Mouse (Mus musculus): ENCODE data around the gene Dennd1a. TPM values are rescaled to one million over a fixed set of nuclear protein-coding genes. Genes with fewer than 3 reads are reported as not detected.
A peak's percentile ranks its signal among the peaks of the same experiment; 100 is the strongest.

Gene Dennd1a
- total RNA-seq, 2 experiments from 2014 or later, result 71.8 to 85.8 TPM

DNA sequence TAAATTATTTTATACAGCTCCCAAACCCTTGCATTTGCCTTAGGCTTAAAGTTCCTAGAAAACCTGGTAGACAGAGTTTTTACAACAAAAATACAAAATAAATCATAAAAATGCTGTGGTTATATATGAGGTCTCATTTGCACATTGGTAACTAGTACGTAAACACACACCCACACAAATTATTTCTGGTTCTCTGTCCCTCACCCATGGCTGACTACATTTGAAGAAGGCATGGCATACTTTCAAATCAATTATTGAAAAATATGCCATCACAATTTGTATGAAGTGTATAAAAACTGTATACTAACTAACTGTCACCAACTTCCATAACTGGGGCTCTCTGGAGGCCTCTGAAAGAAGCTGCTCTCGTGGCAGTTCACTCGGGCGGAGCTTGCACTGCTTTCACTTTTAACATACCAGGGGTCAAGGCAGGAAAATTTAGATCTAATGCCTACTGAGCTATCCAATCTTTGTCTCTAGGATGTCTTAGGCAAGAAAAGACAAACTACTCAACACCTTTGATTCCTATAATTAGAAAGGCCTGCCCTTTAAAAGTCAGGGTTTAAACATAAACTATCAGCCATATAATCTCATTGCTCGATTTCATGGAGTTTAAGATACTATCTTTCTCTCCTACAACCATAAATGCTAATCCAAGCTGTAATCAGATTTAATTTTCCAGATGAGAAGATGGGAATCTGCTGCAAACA lies 122.7 kb downstream of the Dennd1a start:
- no peak for DNase-seq

DNA sequence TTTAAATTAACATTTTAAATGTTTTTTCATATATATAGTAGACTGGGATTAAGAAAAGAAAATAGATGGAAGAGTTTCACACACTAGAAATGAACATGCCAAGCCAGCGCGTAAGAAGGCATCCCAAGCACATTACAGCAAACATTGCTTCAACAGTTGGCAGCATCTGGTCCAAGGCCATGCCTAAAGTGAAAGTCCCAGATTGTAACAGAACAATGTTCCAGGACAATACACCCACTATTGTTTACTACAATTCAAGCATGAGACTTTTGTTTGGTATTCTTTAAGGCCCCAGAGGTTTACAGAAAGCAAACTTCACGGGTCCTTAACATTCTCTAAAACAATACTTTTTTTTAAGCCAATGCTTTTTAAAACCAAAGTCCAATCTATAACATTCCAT lies 124.7 kb downstream of the Dennd1a start:
- no peak for DNase-seq

DNA sequence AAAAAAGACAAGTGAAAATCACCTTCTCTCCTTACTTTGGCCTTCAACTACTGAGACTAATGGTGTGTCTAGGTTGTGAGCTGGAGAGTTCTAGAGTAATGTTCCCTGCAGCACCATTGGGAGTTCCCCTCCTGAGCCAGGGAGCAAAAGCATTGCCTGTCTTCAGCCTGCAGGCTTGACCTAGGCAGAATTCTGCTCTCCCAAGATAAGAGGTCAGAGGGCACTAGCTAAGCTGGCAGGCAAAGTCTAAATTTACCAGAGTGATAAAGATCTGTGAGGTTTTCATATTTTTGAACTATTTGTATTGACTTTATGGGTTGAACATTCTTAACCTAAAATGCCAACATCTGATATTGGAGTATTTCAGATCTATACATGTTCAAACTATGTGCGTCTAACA lies 125.7 kb downstream of the Dennd1a start:
- no peak for DNase-seq

DNA sequence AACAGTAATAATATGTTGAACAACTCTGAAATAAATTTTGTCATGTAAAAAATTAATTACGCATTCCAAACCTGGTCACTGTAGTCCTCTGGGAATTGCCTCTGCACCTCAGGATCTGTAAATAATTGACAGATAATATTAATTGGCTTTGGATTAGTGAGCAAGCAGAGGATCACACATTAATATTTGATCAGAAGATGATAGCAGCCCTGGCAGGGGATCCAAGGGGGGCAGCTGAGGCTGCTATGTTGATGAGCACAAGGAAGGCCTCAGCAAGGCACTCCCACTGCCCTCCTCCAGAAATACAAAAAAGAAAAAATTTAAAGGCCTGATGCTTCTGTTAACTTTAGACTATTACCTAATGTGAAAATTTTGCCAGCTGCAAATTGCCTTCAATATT lies 127.5 kb downstream of the Dennd1a start:
- DNase-seq, result no peak

DNA sequence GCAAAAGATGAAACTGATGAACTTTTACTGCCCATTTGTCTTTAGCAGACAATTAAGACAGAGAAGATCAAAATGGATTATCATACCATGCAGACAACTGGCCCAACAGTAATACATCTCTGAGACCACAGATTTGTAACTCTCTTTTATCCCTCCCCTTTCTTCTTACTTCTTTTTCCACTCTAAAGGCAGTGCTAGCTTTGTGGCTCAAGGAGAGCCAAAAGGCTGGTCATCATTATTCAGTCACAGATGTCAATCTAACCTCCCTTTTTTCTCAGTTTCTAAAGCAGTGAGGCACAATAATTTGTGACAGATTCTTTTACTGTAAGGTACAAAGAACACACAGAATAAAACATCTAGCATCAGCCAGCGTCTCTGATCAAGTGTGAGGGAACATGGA lies 130.2 kb downstream of the Dennd1a start:
- DNase-seq, result no peak

DNA sequence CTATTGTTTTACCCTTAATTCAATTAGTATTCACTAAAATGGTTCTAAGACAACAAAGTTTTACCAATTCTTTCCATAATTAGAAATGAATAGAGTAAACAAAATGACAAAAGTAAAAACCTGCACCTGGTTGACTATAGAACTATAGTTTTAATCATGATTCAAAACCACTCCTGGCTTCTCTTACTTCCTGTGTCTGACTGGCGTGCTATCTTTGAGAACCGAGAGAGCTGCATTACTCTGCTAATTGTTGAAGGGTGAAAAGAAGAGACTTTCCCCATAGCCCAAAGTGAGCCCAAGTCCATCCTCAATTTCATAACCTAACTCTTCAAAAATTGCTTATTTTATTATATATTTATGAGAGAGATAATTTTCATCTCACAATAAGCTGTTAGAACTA lies 131.2 kb downstream of the Dennd1a start:
- DNase-seq, result no peak

DNA sequence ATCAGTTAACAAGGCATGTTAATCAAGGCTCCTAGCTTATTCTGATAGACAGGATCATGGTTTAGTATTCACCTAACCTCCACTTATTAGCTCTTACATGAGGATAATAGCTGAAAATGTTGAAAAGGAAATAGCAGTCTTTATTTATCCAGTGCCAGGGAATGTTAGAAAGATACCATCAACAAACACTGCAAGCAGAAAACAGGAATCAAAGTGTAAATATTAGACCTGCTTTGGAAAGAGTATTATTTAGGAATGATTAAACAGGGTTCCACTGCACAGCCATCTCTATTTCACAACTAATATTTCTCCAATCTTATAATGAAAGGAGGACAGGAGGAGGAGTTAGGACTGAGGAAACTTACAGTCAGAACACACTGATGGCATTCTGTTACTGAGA lies 142.4 kb downstream of the Dennd1a start:
- DNase-seq, result no peak

DNA sequence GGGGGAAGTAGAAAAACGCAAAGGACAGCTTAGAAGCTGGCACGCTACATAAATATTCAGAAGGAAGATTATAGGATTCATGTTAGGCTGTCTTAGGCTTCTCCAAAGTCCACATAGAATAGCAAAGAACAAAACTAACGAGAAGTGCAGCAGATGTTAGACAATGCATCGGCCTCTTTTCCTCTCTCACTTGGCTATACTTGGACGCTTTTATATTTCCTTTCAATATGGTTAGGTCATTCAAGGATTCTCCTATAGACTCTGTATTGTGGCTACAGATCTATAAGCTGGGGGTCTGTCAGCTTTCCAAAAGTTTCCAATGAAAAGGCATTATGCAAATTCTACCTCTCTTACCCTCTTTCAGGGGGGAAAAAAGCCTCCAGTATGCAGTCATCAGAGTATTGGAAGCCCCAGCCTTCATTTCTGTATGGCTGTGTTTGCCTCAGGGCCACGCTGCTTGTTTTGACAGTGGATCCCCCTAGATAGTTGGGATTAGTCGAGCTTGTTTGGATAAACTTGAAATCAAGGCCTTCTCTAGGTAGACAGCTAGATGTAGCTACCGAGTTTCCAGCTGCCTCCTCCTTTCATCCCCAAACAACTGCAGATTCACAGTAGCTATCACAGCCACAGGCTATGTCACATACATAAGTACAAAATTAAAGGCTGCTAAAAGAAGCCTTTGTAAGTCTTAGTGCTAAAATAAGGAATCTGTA lies 143.0 kb downstream of the Dennd1a start:
- DNase-seq, result no peak

DNA sequence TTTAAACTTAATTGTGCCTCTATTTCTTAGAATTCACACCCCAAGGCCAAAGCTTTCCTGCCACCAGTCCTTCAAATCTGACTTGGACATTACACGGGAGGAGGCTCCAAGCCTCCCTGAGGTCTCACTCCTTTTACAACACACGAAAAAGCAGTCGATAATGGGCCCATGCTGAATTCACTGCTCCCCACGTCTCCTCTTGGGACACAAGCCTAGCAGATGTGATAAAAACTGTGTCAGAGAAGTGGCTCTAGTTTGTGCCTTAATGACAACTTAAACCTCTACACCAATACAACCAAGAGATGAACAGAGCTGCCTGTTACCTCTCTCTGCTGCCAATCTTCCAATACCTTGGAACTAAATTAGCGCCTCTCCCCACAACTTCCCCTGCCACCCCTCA lies 144.3 kb downstream of the Dennd1a start:
- DNase-seq, result no peak

DNA sequence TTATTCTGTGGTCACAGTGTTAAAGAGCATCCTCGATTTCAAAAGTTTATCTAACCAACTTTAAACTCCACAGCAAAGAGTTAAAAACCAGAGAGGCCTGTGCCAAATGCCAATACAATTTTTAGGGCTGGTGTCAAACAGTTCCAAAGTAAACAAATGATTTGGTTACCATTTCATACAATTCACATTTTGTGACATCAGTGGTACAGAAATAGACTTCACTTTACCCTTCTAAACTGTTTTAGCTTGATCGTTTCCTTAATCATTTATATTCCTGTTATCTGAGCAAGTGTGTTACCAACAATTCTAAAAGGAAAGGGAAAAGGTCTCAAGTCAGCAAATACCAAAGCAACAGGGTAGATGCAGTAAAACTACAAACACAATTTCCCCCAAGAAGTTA lies 145.0 kb downstream of the Dennd1a start:
- no peak for DNase-seq

DNA sequence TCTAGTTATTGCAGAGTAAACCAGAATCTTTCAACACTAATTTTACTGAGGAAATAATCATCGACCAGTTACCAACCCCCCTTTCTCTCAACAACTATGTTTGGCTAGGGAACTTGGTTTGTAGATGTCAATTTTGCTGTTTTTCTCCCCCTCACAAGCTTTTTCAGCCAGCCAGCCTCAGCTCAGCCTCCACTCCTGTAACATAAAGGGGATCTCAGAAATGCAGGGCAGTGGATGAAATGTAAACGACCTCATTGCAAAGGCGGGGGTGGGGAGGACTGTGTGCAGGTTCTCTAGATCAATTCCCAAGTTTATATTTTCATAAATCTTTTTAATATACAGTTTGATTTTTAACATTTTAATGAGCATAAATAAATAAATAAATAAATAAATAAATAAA lies 147.7 kb downstream of the Dennd1a start:
- no peak for DNase-seq

DNA sequence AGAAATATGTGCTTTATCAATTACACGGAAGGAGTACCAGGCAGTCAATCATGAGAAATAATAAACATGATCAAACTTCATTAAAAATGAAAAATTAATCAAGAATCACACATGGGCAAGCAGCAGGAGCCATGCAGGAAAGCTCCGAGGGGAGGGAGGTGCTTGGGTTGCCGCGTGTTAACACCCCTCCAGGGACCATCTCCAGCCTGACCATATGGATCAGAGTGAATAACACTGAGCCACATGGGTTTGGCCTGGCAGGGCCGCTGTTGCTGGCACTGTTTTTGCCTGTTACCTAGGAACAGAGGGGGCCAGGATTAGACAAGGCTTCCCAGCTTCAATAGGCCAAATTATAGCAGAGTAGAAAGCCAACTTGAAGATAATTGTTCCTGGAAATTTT lies 150.1 kb downstream of the Dennd1a start:
- peak; percentile 22 to 44 for DNase-seq

DNA sequence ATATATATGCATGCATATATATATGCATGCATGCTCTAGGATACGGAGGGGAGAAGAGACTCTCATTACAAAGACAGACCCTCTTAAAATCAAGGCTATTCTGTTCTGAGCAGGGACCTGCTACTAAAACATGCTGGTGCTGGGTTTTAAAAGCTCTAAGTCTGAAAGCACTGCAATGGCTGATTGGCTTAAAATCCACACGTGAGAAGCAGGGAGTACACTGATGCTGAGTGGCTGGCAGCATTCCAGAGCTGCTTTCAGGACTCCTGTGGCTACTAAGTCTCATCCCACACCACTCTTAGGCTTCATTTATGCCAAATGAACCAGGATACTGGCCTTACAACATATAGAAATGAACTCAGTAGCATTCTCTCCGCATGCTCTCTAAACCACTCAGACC lies 151.8 kb downstream of the Dennd1a start:
- DNase-seq, result no peak

DNA sequence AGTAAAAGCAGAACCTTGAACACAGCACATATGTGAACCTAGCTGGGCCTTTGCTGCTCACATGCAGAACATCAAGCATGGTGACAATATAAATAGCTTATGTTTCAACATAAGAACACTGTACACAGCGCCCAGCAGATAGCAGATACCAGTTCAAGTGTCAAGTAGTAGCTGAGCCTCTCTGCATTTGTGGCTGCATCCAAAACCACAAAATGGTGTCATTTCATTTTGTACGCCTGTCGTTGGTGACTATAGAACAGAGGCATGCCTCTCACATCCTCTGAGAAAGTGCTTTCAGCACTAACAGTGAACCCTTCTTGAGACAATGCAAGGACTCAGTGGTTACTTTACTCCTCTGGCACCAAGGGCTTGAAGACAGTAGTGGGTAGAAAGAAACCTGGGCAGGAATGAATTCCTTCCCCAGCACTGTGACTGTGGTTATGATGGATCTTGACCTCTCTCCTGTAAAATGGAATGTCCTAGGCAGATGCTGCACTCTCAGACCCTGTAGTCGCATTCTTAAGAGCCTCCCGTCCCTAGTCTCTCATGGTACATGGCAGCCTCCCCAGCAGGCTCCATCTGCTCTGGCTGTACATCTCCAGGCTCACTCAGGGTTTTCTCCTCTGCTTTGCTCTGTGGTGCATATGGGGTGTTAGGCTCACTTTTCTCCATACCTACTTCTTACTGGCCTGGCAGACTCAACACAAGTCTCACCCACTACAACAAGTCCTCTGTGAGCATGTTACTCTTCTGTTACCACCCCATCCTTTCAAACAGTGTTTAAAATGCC lies 154.0 kb downstream of the Dennd1a start:
- no peak for DNase-seq

DNA sequence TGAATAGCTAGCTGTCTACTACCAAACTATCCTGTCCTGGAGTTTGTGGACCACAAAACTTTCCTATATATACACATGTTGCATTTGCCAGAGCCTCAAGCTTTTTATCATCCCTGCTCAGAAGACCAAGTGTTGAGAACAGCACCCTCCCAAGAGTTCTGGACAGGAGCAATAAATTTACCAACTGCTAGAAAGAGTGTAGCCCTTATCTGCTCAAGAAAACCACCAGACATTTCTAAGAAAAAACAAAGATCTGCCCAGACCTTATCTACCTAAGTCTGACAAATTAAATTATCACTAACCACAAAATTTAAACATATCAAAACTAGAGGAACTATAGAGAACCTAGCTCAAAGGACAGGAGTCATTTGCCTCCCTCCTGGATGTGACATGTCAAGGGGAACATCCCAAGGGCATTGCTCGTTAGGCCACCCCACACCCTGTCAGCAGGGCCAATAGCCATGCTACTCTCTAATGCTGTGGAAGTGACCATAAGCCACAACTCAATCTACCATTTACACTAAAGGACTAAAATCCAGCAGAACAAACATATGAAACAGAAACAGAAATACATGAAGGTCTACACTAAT lies 154.9 kb downstream of the Dennd1a start:
- DNase-seq, result no peak

DNA sequence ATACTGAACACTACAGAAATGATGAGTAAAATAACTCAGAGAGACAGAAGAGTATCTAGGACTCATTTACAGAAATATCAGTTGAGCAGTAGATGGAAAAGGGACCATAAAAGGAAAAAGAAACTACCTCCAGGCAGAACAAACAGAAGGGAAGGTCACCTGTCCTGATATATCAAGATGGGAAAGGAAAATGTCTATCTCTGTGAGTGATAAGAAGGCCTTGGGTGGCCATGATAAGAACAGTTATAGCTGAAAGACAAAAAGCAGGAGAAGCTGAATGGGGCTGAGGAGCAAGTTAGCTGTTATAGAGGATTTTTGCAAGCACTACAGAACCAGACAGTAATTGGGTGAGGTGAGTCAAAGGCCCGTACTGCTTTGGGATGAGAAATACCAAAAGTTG lies 155.7 kb downstream of the Dennd1a start:
- no peak for DNase-seq

DNA sequence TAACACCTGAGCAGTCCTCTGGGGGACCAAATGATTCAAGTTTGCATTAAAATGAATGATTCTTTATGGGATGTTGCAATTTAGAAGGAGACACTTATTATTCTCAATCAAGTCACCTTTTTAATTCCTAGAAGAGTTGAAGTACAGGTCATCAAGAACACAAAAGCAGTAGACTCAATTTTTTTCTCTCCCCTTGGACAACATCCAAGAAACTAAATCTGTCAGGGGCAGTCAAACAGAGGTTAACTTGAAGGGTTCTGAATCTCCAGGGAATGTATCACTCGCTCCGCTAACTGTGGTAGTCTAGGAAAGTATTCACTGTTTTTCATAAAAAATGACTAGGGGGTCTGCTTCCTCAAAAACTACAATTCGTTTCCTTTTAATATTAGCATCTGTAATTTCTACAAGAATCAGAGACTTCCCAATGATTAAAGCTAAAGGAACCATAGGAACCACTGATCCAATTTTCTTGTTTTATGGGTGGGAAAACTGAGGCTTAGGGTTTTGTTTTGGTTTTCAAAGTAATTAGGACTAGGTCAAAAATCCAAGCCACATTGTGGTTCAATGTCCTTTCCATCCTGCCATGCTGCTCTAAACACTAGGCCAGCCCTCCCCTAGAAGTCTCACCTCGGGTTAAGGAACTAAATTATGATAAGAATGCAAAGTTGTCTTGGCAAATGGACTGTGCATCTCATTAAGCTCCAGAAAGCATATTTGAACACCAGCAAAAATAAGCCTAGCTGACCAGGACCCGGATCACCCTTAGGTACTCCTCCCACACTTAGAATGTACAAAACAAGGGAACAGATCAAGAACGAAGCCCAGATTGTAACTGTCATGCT lies 157.0 kb downstream of the Dennd1a start:
- DNase-seq, result no peak

DNA sequence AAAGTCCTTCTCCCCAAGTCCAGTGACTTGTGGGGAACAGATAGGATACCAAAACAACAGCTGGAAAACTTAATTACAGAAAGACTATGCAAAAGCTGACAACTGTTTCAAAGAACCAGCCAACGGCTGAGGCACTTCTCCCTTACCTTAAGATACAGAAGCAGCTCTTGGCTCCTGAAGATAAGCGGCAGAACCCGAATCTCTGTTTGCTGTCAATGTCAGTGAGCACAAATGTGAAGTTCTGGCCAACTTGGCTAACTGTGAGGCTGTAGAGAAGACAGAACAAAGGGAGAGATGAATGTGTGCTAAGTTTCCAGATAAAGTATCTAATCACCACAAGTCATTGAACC lies 160.8 kb downstream of the Dennd1a start:
- DNase-seq, result no peak

DNA sequence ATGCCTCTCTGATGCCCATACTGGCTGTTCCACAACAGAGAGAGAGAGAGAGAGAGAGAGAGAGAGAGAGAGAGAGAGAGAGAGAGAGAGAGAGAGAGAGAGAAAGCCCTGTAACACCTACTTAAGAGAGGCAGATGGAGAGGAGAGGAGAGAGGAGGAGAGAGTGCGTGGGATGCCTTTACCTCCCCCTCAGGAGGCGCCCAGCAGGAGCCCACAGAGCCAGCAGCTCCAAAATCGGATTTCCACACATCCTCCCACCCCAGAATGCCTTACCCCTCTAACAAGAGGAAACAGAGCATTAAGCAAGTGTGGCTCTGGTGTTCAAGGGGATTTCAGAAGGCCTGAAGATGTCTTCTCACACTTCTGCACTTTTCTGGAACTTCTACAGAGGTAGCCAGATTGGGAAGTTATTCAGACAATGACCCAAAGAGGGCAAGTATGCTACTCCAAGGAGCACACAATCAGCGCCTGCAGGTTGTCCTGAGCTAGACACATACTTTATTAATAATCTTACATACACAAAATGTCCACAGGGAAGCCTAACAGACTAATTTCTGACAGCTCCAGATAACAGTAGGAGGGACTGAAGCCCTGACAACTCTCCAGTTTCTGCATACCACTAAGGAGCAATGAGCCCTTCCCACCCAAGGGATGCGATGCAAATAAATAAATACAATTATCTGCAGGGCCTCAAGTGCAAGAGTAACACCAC lies 161.4 kb downstream of the Dennd1a start:
- no peak for DNase-seq

DNA sequence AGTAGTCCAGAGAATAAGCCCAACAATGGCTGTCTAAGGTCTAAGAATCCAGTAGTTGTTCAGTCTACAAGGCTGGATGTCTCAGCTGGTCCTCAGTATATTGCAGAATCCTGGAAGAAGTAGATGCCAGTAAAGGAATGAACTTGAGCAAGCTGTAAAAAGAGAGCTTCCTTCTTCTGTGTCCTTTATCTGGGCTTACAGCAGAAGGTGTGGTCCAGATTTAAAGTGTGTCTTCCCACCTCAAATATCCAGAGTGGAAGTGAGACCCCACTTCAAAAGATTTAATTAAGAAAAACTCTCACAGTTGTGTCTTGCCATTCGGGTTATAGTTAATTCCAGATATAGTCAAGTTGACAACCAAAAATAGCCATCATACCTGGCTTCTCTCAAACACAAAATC lies 162.5 kb downstream of the Dennd1a start:
- no peak for DNase-seq

DNA sequence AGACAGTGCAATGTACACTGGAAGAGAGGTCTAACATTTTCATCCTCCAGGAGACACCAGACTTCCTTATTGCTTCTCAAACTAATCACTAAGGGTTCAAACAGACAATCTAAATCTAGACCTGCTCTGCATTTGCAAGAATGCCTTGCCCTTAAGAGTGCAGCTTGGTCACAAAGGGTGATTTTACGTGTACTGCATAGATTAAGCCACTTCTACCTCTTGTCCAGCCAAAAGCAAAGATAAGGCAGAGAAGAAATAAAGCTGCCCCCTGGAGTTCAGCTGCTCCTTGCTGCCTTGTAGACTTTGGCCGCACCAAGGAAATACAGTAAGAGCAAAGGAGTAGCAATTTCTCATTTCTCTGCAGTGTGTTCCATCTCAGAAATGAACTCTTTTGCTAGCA lies 172.2 kb downstream of the Dennd1a start:
- DNase-seq, result no peak

All from layer of hippocampus, postnatal 36 days (tissue).